Mouse (Mus musculus): ENCODE results near the gene Tnfrsf1a.
"Not testable (repeated sequence)": the region's sequence is repeated elsewhere in the genome, so short reads cannot be mapped to it uniquely, and the experiment has no call there.

Tnfrsf1a gene

DNA sequence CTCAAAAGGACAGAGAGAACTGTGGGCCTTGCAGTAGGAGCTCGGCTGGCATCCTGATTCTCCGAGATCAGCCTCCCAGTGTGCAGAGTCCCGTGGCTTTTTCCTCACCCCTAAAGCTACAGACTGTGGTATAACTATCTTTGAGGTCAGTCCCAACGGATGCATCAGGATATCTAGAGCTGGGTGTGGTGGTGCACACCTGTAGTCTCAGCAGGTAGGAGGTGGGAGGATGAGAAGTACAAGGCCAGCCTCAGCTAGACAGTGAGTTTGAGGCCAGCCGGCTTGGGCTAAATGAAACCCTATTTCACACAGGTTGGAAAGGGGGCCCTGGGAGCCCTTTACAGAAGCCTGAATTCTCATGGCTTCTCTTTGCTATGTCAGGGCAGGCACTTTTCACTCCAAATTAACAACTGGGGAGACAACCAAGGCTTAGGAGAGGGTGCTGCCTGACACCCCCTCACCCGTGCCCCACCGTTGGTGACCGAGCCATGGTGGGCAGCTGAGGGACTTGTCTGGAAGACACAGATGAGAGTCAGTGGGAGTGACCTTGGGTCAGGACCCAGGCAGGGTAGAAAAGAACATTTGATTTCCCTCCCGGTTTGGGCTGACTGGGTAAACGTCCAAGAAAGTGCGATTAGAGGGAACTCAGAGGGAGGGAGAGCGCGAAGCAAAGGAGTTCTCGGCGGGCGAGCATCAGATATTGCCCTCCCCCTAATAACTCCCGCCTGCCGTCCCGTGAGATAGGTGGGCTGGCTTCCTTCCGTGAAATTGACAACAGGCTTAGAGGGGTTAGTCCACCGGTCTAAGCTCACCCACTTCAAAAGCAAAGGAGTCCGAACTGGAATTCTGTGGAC, at the start of gene Tnfrsf1a:
Tnfrsf1a (plus strand) TSS at position 642 of the 854 bp plus-strand sequence.
- no peak for DNase-seq (ENCODE audit: low spot score)

GRCm38 (mm10) chr6:125300982-125301381, 48.2 kb upstream of the Tnfrsf1a start:
- no peak for DNase-seq (ENCODE audit: low spot score)

GRCm38 (mm10) chr6:125302231-125302982, 46.8 kb upstream of the Tnfrsf1a start:
- DNase-seq (ENCODE audit: low spot score), result no peak

GRCm38 (mm10) chr6:125303242-125303641, 45.9 kb upstream of the Tnfrsf1a start:
- no peak for DNase-seq (ENCODE audit: low spot score)

DNA sequence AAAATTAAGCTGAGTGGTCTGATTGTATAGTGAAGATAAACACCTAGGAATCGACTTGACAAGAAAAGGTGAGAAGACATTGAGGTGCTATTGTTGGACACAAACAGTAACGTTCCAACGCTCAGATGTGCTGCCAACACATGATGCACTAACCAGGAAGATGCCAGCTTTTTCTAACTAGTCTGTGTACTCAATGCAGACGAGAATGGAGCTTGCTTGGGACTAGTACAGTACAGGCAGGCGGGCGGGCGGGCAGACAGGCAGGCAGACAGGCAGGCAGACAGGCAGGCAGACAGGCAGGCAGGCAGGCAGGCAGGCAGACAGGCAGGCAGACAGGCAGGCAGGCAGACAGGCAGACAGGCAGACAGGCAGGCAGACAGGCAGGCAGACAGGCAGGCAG, 44.8 kb upstream of the Tnfrsf1a start:
- DNase-seq (ENCODE audit: low spot score), result not testable (repeated sequence)

GRCm38 (mm10) chr6:125305465-125305864, 43.7 kb upstream of the Tnfrsf1a start:
- no peak for DNase-seq (ENCODE audit: low spot score)

DNA sequence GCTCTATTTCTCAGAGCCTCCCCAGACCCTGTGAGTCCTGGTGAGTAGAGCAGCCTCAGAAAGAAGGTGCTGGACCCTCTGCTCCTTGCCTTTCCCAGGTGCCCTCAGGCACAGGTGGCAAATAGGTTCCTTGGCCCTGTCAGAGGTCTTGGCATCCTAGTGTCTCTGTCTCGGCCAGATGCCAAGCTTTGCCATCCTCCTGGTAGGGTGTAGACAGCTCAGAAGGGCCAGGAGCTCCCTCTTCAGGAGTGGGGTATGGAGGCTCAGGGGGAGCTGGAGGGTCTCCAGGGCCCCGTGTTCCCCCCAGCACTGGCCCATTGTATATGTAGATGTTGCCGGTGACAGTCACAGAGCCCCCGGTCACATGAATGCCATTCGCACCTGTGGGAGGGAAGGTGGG, 42.1 kb upstream of the Tnfrsf1a start:
- DNase-seq (ENCODE audit: low spot score), result no peak

GRCm38 (mm10) chr6:125308921-125309320, 40.2 kb upstream of the Tnfrsf1a start:
- no peak for DNase-seq (ENCODE audit: low spot score)

GRCm38 (mm10) chr6:125309406-125309805, 39.8 kb upstream of the Tnfrsf1a start:
- DNase-seq (ENCODE audit: low spot score), result no peak

- DNase-seq (ENCODE audit: low spot score), result no peak
Measured at GRCm38 (mm10) chr6:125312171-125312570, 37.0 kb upstream of the Tnfrsf1a start.

- no peak for DNase-seq (ENCODE audit: low spot score)
Measured at GRCm38 (mm10) chr6:125312581-125313355, 36.4 kb upstream of the Tnfrsf1a start.

GRCm38 (mm10) chr6:125313546-125314230, 35.5 kb upstream of the Tnfrsf1a start, which contains the start of gene Ltbr:
Gene Ltbr, minus strand, starts transcription at chr6:125313885.
- DNase-seq (ENCODE audit: low spot score), result no peak

GRCm38 (mm10) chr6:125314231-125314563, 35.0 kb upstream of the Tnfrsf1a start:
- DNase-seq (ENCODE audit: low spot score), result no peak

DNA sequence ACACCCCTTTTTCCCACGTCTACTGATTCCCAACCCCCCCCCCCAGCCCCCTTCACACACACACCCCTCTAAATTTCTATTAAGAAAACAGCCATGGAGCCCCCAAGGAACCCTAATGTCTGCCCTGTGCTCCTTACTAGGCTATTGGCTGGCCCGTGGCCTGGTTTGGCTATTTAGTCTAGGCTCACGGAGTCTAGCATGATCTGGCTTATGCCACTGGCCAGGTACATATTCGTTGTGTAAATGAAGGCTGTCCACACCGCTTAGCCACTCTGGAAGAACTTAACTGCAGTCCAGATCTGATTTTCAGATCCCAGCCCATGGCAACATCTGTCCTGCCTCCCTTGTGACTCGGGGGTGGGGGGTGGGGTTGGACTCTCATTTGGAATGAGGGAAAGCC, 34.4 kb upstream of the Tnfrsf1a start:
- no peak for DNase-seq (ENCODE audit: low spot score)

GRCm38 (mm10) chr6:125317077-125317476, 32.1 kb upstream of the Tnfrsf1a start:
- DNase-seq (ENCODE audit: low spot score), result no peak

DNA sequence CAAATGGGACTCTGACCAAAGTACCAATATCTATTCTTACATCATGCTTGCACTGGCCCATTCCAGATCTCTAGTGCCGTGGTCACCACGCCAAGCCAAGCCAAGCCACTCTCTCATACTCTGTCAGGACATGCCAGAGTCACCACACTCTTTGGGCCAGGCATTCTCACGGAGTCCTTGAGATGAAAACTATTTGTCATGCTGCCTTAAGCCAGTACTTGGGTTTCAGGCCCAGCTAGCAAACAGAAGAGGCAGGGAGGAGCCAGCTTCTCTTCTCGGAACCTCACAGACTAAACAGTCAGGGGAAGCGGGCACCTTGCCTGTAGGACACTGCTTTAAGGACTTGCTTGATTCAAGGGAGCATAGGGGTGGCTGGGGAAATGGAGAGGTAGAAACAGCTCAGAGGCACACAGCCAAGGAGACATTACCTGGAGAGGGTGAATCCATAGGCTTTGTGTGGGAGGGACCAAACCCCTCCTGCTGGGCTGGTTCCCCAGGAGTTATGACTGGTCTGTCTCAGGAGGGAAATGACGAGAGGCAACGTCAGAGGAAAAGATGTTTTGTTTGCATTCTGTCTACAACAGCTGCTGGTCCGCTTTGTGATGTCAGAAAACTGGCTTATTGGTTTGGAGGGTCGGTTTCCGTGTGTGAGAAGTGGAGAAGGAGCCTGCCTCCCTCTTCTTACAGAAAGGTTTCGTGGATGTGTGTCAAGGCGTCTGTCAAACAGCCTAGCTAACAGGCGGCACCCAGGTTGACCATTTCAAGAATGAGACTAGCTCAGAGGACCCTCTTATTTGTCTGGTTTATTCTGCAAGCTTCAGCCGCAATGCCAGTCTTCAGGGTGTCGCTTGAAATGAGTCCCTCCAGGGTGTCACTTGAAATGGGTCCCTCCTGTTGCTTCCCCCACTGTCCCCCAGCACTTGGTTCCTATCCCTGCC, 29.9 kb upstream of the Tnfrsf1a start:
- DNase-seq (ENCODE audit: low spot score), result no peak

- no peak for DNase-seq (ENCODE audit: low spot score)
Measured at GRCm38 (mm10) chr6:125319919-125320296, 29.3 kb upstream of the Tnfrsf1a start.

DNA sequence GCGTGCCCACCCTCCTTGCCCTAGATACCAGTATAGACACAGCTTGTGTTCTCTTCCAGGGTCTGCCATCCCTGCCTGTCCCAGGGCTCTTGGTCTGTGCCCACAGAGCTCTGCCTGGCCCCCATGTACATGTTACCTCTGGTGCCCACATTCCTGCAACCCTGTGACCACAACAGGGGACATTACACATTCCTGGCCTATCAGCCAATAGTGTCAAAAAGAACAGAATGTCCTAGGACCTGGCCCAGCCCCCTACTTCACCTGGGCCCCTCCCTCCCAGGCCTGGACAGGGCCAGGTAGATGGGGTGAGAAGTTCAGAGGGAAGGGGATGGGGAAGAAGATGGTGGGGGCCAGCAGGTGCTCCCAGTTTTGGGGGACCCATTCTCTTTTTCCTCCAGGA, 28.8 kb upstream of the Tnfrsf1a start, which contains the start of gene Scnn1a:
Scnn1a (plus strand) TSS at position 337 of the 400 bp plus-strand sequence.
- no peak for DNase-seq (ENCODE audit: low spot score)

DNA sequence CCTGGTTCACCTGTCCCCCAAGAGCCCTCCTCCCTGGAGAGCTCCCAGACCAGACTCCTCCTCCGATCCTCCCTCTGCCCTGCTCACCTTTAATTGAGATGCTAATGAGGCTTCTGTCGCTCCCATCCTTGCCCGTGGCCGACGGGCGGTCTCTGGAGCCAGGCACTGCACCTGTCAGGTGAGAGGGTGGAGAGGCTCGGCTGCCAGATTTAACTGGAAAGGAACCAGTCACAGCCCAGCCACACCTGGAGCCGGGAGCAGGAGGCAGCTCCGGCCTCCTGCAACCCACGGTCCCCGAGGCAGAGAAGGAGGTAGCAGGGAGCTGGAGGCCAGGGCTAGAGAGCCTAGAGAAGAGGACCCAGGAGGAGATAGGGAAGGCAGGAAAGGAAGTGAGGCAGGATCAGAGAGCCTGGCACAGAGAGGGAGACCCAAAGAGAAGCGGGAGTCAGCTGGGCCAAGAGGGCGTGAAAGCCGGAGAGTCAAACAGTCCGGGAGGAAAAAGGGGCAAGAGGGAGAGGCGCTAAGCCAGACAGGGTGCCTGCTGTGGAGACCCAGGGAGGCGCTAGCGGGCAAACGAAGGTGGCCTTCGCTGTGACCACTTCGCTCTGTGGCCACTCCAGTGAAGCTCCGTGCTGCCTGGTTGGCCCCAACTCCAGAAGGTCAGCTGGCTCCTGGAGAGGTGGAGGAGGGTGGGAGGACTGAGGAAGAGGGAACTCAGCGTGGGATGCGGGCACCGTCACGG, 27.9 kb upstream of the Tnfrsf1a start:
- DNase-seq (ENCODE audit: low spot score), result no peak

DNA sequence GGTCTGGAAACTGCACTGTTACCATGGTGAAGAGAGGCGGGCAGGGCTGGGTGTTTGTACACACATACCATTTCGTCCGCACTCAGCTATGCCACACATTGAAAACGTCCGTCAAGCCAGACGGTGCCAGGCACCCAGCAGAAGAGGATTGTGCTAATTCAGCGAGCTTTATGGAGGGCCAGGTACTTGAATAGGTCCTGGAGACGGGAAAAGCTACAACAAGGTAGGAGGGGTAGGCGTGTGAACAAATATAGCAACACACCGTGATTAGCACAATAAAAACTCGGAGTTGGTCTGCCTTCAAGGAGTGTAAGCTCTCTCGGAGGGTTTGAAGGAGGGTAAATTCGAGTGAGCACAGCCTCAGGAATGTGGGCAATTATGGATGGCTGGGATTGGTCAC, 26.4 kb upstream of the Tnfrsf1a start:
- DNase-seq (ENCODE audit: low spot score), result no peak
